Mouse (Mus musculus) adrenal gland, postnatal 36 days (tissue): ENCODE measurements around the gene Jak1. TPM values are rescaled to one million over a fixed set of nuclear protein-coding genes. Genes with fewer than 3 reads are reported as not detected.
A peak's percentile ranks its signal among the peaks of the same experiment; 100 is the strongest.

Source experiments
- DNase-seq, 2 experiments: peaks; one replicate each; pipeline ENCODE4 v3.0.0; 2021; ENCODE audit warnings: mixed read lengths in 1 of 2
- total RNA-seq, 2 experiments: library from RNA; stranded (reverse); gene quantifications; 2 replicates each; pipeline ENCODE4 v1.2.3; 2021

Jak1 gene
- total RNA-seq, 2 experiments from 2014 or later, result 137 TPM

DNA sequence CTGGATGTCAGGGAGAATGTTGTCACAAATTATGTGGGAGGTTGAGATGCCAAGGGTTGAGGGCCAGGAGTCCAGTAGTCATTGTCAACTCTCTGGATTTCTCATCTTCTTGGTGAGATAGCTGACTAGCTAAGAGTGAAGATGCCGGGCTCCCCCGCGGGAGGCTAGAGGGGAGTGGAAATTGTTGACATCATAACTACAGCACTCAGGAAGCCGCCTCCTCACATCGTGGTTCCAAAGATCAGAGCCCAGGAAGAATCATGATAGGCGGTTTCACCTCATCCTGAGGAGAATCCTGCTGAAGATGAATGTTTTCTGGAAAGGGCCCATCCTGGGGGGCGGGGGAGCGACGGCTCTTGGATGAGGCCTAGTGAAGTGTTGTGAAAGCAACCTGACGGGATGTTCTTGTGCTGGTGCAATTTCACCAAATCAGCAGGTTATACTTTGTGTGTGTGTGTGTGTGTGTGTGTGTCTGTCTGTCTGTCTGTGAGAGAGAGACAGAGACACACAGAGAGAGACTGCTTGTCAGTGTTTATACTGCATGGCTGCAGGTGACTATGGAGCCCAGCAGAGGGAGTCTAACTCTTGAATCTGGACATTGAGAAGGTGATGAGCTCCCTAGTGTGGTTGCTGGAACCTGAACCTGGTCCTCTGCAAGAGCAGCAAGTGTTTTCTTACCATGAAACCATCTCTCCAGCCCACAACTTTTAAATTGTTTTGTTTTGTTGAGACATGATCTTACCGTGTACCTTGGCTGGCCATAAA lies 118.0 kb downstream of the Jak1 start:
- DNase-seq, result peak in 1 of 2 experiments; percentile 3

DNA sequence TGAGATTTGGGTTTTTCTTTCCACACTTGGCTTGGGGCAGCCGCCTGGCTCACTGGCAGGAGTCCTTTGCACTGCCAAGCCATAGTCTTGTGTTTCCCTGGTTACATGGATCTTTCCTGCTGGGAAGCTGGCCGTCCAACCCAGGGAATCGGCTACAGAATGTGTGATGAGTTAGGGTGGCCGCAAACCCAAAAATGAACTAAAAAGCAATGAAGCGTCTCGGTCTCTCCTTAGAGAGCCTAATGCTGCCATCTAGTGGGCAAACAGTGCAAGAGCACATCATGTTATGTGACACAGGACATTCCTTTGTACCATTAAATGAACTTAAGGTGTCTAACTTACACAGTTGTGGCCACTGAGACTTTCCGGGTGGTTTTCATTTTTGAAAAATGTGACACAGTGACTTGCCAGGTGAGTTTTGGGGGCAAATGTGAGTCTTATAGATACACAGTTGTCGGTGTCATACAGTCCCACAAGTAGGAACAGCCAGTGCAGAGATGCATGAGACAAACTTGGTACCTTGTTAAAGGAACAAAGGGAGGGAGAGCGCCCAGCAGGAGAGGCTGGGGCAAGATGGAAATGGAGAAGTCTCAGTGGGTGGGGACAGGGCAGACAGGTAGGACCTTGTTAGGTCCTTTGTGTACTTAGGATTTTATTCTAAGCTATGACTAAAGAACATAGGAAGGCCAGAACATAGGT lies 118.9 kb downstream of the Jak1 start:
- peak; percentile 55 to 66 for DNase-seq

DNA sequence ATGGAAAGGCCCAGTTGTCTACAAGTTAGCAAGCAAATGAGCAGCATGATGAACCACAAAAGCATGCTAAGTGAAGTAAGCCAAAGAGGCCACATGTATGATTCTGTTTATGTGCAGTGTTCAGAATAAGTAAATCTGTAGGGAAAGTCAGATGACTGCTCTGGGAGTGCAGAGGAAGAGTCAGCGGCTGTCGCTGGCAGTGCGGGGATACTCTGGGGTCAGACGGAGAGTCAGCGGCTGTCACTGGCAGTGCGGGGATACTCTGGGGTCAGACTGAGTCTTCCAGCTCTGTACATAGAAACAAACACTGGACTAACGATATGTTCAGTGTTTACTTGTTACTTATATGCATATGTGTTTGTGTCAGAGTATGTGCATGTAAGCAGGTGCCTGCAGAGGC lies 120.3 kb downstream of the Jak1 start:
- DNase-seq, result no peak

DNA sequence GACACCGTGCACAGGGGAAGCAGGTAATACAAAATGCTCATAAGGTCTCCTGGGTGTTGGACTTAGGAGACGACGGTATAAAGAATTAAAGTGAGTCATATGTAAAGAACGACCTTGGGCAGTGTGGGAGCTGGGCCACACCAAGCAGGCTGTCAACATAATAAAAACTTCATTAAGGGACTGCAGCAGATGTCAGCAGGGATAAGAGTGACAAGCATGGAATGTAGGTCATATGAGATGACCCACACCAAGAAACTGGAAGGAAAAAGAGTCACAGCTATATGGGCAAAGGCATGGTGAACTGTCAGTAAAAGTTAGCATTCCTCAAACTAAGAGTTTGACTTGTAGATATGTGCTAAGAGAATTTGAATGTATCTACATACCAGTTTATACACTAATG lies 120.7 kb downstream of the Jak1 start:
- no peak for DNase-seq

DNA sequence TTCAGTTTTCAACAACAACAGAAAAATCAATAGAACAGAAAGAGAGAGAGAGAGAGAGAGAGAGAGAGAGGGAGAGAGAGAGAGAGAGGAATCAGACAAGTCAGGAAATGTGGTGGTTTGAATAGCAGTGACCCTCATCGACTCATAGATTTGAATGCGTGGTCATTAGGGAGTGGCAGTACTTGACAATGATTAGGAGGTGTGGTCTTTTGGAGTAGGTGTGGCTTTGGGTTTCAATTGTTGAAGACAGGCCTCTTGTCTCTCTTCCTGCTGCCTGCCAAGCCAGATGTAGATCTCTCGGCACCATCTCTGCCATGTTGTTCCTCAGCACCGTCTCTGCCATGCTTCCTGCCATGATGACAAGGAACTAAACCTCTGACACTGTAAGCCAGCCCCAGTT lies 121.2 kb downstream of the Jak1 start:
- no peak for DNase-seq

DNA sequence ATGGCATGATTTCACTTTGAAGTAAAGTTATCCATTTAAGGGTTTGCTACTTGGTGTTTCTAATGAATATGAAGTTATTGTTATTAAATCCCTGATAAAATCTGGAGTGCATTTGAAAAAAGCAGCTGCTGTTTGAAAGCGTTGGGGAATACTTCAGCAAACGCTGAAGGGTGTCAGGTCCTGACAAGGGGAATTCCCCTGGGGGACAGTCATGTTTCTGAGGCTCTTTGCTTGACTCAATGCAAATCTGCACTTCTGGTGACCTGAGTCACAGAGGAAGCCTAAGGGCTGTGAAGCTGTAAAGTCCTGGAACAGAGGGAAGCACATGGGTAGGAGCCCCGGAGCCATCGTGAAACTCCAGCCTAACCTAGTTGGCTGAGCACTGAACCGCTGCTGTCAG lies 123.3 kb downstream of the Jak1 start:
- no peak for DNase-seq

DNA sequence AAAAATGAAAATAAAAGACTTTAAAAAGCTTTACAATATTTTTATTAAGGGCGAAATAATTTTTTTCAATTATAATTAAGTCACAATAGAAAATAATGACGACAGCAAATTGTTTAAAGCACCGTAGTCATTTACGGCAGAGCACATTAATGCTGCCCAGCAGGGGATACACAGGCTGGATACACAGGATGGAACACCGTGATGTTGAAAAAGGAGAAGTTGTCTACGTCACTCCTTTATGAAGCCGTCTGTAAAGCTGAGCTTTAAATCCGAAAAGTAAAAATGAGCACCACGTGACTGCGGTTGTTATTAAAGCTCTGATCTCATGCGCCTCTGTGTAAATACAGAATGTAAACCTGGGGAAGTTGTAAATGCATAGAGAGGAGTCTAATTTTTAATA lies 127.1 kb downstream of the Jak1 start:
- DNase-seq, result no peak

DNA sequence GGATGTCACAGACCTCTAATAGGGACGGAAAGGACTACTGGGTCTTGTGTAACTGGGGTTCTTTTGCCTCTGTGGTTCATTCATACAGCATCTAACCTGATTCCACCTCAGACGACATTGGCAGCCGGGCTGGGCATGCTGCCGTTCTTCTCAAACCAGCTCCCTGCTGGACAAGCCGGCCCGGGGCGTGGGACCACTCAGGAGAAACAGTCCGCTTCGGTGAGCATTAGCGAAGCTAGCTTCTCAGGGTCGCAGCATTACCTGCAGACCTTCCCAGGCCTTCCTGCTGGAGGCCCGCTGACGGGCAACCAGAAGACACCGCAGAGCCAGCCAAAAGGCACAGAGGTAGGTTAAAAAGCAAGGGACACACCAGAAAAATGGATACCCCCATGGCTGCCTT lies 129.2 kb downstream of the Jak1 start:
- no peak for DNase-seq

DNA sequence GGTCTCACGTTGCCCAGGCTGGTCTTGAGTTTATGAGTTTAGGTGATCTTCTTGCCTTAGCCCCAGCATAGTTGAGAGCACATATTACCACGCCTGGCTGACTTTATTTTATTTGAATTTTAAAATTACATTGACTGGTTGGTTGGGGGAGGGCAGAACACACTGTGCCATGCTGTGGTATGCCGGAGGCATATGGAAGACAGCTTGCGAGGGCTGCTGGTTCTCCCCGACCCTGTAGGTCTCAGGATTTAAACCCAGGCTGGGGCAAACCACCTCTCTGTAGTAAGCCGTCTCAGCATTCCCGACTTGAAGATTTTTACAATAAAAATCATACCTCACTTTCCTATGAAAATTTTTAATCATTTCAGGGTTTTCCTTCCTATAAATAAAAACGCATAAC lies 130.1 kb downstream of the Jak1 start:
- DNase-seq, result no peak

DNA sequence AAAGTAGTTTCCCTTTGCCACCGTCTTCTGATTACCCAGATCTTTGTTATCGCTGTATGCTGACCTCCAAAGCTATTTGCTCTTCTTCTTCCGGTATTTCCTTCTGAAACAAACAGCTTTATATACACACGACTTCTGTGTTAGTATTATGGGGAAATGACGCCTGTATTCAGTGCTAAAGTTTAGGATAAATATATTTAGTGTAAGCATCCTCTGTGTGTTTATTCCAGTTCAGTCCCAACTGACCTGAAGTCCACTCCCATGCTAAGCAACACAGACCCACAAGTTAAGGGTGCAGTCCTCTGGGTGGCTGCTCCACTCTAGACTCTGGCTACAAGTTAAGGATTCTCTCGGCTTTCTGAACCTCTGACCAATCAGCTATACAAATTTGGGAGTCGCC lies 144.1 kb downstream of the Jak1 start:
- no peak for DNase-seq

DNA sequence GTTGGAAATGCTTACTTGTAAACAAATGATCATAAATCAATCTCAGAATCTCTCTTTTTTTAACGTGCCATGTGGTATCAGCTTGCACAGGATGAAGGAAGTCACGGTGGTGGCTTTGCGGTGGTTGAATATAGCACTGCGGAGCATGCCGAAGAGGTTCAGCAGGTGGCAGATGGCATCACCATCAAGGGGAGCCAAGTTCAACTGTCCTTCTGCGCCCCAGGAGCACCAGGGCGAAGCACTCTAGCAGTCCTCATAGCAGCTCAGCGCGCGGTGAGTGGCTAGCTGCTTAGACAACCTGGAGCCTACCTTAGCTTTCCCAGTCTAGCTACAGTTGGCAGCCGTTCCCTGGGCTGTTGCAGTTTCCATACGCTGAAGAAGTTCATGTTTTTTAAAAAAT lies 158.0 kb downstream of the Jak1 start:
- DNase-seq, result no peak

Other genes starting within 250 kb of the Jak1 start
- not detected for gene Gm10577, start 244.6 kb downstream of the Jak1 start, total RNA-seq
- gene Raver2, start 196.3 kb downstream of the Jak1 start, total RNA-seq, result 1 to 10 TPM; 3.3 to 4.3 TPM
- gene Ak4, start 154.0 kb upstream of the Jak1 start, total RNA-seq, result 1 to 10 TPM; 5.9 to 6.4 TPM
- gene Dnajc6, start 231.4 kb upstream of the Jak1 start, total RNA-seq, result 1 to 10 TPM; 3.3 to 5.2 TPM